Mouse (Mus musculus) neural tube, embryonic 15.5 days (tissue): ENCODE data around the gene Dmac1. TPM values are rescaled to one million over a fixed set of nuclear protein-coding genes. Genes with fewer than 3 reads are reported as not detected.
A peak's percentile ranks its signal among the peaks of the same experiment; 100 is the strongest.

Experiments
- ATAC-seq: fragments of 200-750 bp; cut with Nextera tagmentation; 2 replicates; pipeline ENCODE4 v1.8.0; 2017; ENCODE audit warnings: mild to moderate bottlenecking, moderate TSS enrichment, moderate library complexity; ENCODE audit not compliant: low FRiP score
- H3K27ac ChIP-seq: fragments of 300-500 bp; sonication (generic); replicated peaks from 2 replicates; pipeline ENCODE4 v1.5.1; 2015; ENCODE audit warnings: mild to moderate bottlenecking, inconsistent platforms
- H3K27me3 ChIP-seq: fragments of 300-500 bp; sonication (generic); replicated peaks from 2 replicates; pipeline ENCODE4 v1.6.1; 2015; ENCODE audit warnings: inconsistent platforms
- H3K36me3 ChIP-seq: fragments of 300-500 bp; sonication (generic); 2 replicates; pipeline ENCODE4 v1.6.1; 2015; ENCODE audit warnings: inconsistent platforms
- H3K4me1 ChIP-seq: fragments of 300-500 bp; sonication (generic); 2 replicates; pipeline ENCODE4 v1.6.1; 2015; ENCODE audit warnings: inconsistent platforms
- H3K4me2 ChIP-seq: fragments of 300-500 bp; sonication (generic); 2 replicates; pipeline ENCODE4 v1.6.1; 2015; ENCODE audit warnings: inconsistent platforms, mild to moderate bottlenecking, moderate library complexity
- H3K4me3 ChIP-seq: fragments of 300-500 bp; sonication (generic); replicated peaks from 2 replicates; pipeline ENCODE4 v1.5.1; 2015; ENCODE audit warnings: mild to moderate bottlenecking, inconsistent platforms
- H3K9ac ChIP-seq: fragments of 300-500 bp; sonication (generic); replicated peaks from 2 replicates; pipeline ENCODE4 v1.6.1; 2015; ENCODE audit warnings: mild to moderate bottlenecking, inconsistent platforms
- H3K9me3 ChIP-seq: fragments of 300-500 bp; sonication (generic); replicated peaks from 2 replicates; pipeline ENCODE4 v1.6.1; 2016; ENCODE audit warnings: inconsistent platforms
- WGBS: fragments of 180-500 bp; shearing (Covaris S2); methylation state at CpG from one replicate; pipeline ENCODE4 v1.1.7; 2015; ENCODE audit warnings: mixed read lengths; 5-methylcytosine and 5-hydroxymethylcytosine counted together
- polyA plus RNA-seq: library from polyadenylated mRNA; unstranded; fragments of >200 nt; fragmentation: Nextera tagmentation; extraction: Ambion mirVana; gene quantifications from 2 replicates; pipeline ENCODE4 v1.2.1, GENCODE M21; 2015

Dmac1 gene
- 100 and 108 TPM in 2 replicates for polyA plus RNA-seq

- peak within 1 kb of the TSS; percentile 80 for H3K9ac ChIP-seq
- H3K4me3 ChIP-seq: peak within 1 kb of the TSS; percentile 81
- peak; percentile 95 for ATAC-seq
- peaks cover 8% of the 10 kb centered on the region for H3K36me3 ChIP-seq
- 18% methylated on average over 23 of the region's 23 CpGs for WGBS
- H3K27me3 ChIP-seq: no peaks in the 10 kb centered on the region
- H3K4me1 ChIP-seq: peaks cover 6% of the 10 kb centered on the region
- no peaks in the 10 kb centered on the region for H3K9me3 ChIP-seq
- peak within 1 kb of the TSS; percentile 55 for H3K4me2 ChIP-seq
- H3K27ac ChIP-seq: peak within 1 kb of the TSS; percentile 71
Observed at GRCm38 (mm10) chr4:75278197-75279175, at the start of gene Dmac1. Gene Dmac1 (minus strand): TSS chr4:75278305.

GRCm38 (mm10) chr4:75315431-75315830 lies 37.3 kb upstream of the Dmac1 start:
- no peak overlapping the region for H3K4me2 ChIP-seq
- 88% methylated on average over 1 of the region's 1 CpGs for WGBS

GRCm38 (mm10) chr4:75315007-75315406 lies 36.9 kb upstream of the Dmac1 start:
- no peak for ATAC-seq
- H3K9me3 ChIP-seq: no peaks in the 10 kb centered on the region
- no peak overlapping the region for H3K4me3 ChIP-seq
- WGBS: 90% methylated on average over 1 of the region's 1 CpGs
- H3K4me1 ChIP-seq: no peaks in the 10 kb centered on the region
- H3K36me3 ChIP-seq: no peaks in the 10 kb centered on the region
- no peak overlapping the region for H3K27ac ChIP-seq
- H3K27me3 ChIP-seq: no peaks in the 10 kb centered on the region
- H3K9ac ChIP-seq: no peak overlapping the region
- H3K4me2 ChIP-seq: no peak overlapping the region

More at GRCm38 (mm10) chr4:75315431-75315830, 37.3 kb upstream of the Dmac1 start:
- H3K36me3 ChIP-seq: no peaks in the 10 kb centered on the region
- H3K9ac ChIP-seq: no peak overlapping the region
- no peak overlapping the region for H3K27ac ChIP-seq
- no peaks in the 10 kb centered on the region for H3K9me3 ChIP-seq
- ATAC-seq: no peak
- no peaks in the 10 kb centered on the region for H3K27me3 ChIP-seq
- no peak overlapping the region for H3K4me3 ChIP-seq
- no peaks in the 10 kb centered on the region for H3K4me1 ChIP-seq

- Histone ChIP-seq H3K4me1 (no peaks in the 10 kb centered on the region), H3K36me3 (no peaks in the 10 kb centered on the region), H3K4me2 (no peak overlapping the region), H3K27me3 (no peaks in the 10 kb centered on the region), H3K27ac (no peak overlapping the region), H3K9me3 (no peaks in the 10 kb centered on the region), H3K4me3 (no peak overlapping the region), H3K9ac (no peak overlapping the region)
- no peak for ATAC-seq
- 98% methylated on average over 2 of the region's 2 CpGs for WGBS
Observed at GRCm38 (mm10) chr4:75311918-75312317, 33.8 kb upstream of the Dmac1 start.

- Histone ChIP-seq H3K4me2 (no peak overlapping the region), H3K9me3 (no peaks in the 10 kb centered on the region), H3K36me3 (no peaks in the 10 kb centered on the region), H3K4me3 (no peak overlapping the region), H3K27me3 (no peaks in the 10 kb centered on the region), H3K9ac (no peak overlapping the region), H3K4me1 (no peaks in the 10 kb centered on the region), H3K27ac (no peak overlapping the region)
- no peak for ATAC-seq
- 83% methylated on average over 2 of the region's 2 CpGs for WGBS
Observed at GRCm38 (mm10) chr4:75311305-75311704, 33.2 kb upstream of the Dmac1 start.

GRCm38 (mm10) chr4:75300205-75300972 lies 22.3 kb upstream of the Dmac1 start:
- H3K36me3 ChIP-seq: no peaks in the 10 kb centered on the region
- no peaks in the 10 kb centered on the region for H3K4me1 ChIP-seq
- H3K4me3 ChIP-seq: no peak overlapping the region
- H3K4me2 ChIP-seq: no peak overlapping the region
- WGBS: 77% methylated on average over 1 of the region's 1 CpGs
- ATAC-seq: no peak
- H3K27me3 ChIP-seq: no peaks in the 10 kb centered on the region
- no peak overlapping the region for H3K27ac ChIP-seq
- no peak overlapping the region for H3K9ac ChIP-seq
- no peaks in the 10 kb centered on the region for H3K9me3 ChIP-seq

GRCm38 (mm10) chr4:75292315-75292714 lies 14.2 kb upstream of the Dmac1 start:
- Histone ChIP-seq H3K9ac (no peak overlapping the region), H3K9me3 (no peaks in the 10 kb centered on the region), H3K36me3 (no peaks in the 10 kb centered on the region), H3K27me3 (no peaks in the 10 kb centered on the region), H3K4me1 (no peaks in the 10 kb centered on the region), H3K4me3 (no peak overlapping the region), H3K4me2 (no peak overlapping the region), H3K27ac (no peak overlapping the region)
- no peak for ATAC-seq
- WGBS: 60% methylated on average over 4 of the region's 4 CpGs

GRCm38 (mm10) chr4:75291142-75291541 lies 13.0 kb upstream of the Dmac1 start:
- no peaks in the 10 kb centered on the region for H3K36me3 ChIP-seq
- H3K4me3 ChIP-seq: no peak overlapping the region
- no peak overlapping the region for H3K9ac ChIP-seq
- H3K9me3 ChIP-seq: no peaks in the 10 kb centered on the region
- no peaks in the 10 kb centered on the region for H3K27me3 ChIP-seq
- H3K4me1 ChIP-seq: no peaks in the 10 kb centered on the region
- 87% methylated on average over 4 of the region's 4 CpGs for WGBS
- H3K4me2 ChIP-seq: no peak overlapping the region
- ATAC-seq: no peak
- no peak overlapping the region for H3K27ac ChIP-seq

- Histone ChIP-seq H3K4me1 (peaks cover 6% of the 10 kb centered on the region), H3K9me3 (no peaks in the 10 kb centered on the region), H3K36me3 (peaks cover 12% of the 10 kb centered on the region), H3K4me2 (peak overlapping the region; percentile 55), H3K4me3 (peak overlapping the region; percentile 81), H3K9ac (peak overlapping the region; percentile 80), H3K27ac (peak overlapping the region; percentile 71), H3K27me3 (no peaks in the 10 kb centered on the region)
- 8% methylated on average over 30 of the region's 30 CpGs for WGBS
- peak; percentile 90 for ATAC-seq
Observed at GRCm38 (mm10) chr4:75277467-75278196, 473 bp downstream of the Dmac1 start.

GRCm38 (mm10) chr4:75275737-75276136 lies 2.4 kb downstream of the Dmac1 start:
- Histone ChIP-seq H3K4me3 (no peak overlapping the region), H3K27me3 (no peaks in the 10 kb centered on the region), H3K36me3 (peaks cover 12% of the 10 kb centered on the region), H3K4me2 (no peak overlapping the region), H3K27ac (no peak overlapping the region), H3K9me3 (no peaks in the 10 kb centered on the region), H3K9ac (no peak overlapping the region), H3K4me1 (peaks cover 6% of the 10 kb centered on the region)
- no peak for ATAC-seq
- WGBS: 86% methylated on average over 2 of the region's 2 CpGs

- Histone ChIP-seq H3K9me3 (no peaks in the 10 kb centered on the region), H3K4me2 (no peak overlapping the region), H3K4me3 (no peak overlapping the region), H3K36me3 (no peaks in the 10 kb centered on the region), H3K27ac (no peak overlapping the region), H3K4me1 (no peaks in the 10 kb centered on the region), H3K27me3 (no peaks in the 10 kb centered on the region), H3K9ac (no peak overlapping the region)
- 88% methylated on average over 2 of the region's 2 CpGs for WGBS
- ATAC-seq: no peak
Observed at GRCm38 (mm10) chr4:75267866-75268265, 10.2 kb downstream of the Dmac1 start.
